Mouse (Mus musculus): ENCODE measurements around the gene Rps27l.

DNA sequence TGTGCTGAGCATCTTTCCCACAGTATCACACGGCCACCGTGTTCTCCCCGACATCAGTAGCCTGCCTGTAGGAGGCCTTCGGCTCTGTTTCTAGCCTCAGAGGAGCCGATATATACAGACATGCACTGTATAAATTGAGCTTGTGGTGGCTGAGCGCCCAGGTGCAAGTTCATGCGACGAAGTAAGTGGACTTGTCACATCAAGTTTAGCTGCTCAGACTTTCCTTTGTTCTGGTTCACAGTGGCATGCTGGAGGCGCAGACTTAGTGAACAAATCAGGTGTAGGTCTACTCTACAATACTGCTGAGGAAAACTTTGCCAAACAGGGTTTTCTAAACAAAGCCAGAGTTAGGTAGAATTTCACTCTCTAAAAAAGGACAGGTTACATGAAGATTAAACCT lies 39.9 kb upstream of the Rps27l start:
- TF ChIP-seq CTCF (IDR thresholded peaks at IDR 0.05; ENCODE audit: low read depth, low read length) (no peak), POLR2A (IDR thresholded peaks at IDR 0.05; ENCODE audit: extremely low read depth, insufficient read depth, low read length) (no peak)

All from liver, adult 2 months (tissue).